Mouse (Mus musculus) layer of hippocampus, postnatal 36 days (tissue): Measurements from ENCODE around the gene Ap1s1. TPM values are rescaled to one million over a fixed set of nuclear protein-coding genes. Genes with fewer than 3 reads are reported as not detected.
A peak's percentile ranks its signal among the peaks of the same experiment; 100 is the strongest.

Experiments
- DNase-seq, 2 experiments: peaks; one replicate each; pipeline ENCODE4 v3.0.0; 2022
- microRNA-seq, 2 experiments: library from miRNA; unstranded; fragments of <30 nt; microRNA quantifications; one replicate each; pipeline ENCODE4 v1.2.0; 2021
- total RNA-seq, 2 experiments: library from RNA; stranded (reverse); gene quantifications; 2 replicates each; pipeline ENCODE4 v1.2.3; 2021

Gene Ap1s1
- total RNA-seq, 2 experiments from 2014 or later, result 286 to 323 TPM

- no peak for DNase-seq
These were observed 30.0 kb downstream of the Ap1s1 start for GRCm38 (mm10) chr5:137015913-137016312.

- no peak for DNase-seq
These were observed 33.5 kb downstream of the Ap1s1 start for GRCm38 (mm10) chr5:137012401-137012950.

DNA sequence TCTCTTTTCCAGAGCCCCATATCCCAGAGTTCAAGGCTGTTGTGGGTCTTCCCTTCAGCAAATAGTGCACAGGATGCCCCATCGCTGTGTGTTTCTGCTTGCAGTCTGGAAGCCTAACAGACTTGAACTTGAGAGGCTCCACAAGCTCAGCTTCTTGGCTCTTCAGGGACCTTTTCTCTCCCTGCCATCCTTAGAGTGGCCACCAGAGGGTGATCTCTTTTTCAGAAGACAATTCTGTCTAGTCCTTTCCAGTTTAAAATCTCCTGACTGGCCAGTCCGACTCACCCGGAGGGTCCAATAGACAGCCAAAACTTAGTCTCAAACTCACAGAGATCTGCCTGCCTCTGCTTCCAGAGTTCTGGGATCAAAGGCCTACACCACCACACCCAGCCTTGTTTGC is 35.9 kb downstream of the Ap1s1 start:
- DNase-seq, result no peak

GRCm38 (mm10) chr5:137007276-137007675 is 38.7 kb downstream of the Ap1s1 start:
- DNase-seq, result no peak

- no peak for DNase-seq
These were observed 45.3 kb downstream of the Ap1s1 start for GRCm38 (mm10) chr5:137000612-137001011.

GRCm38 (mm10) chr5:136999449-136999848 is 46.5 kb downstream of the Ap1s1 start:
- no peak for DNase-seq

DNA sequence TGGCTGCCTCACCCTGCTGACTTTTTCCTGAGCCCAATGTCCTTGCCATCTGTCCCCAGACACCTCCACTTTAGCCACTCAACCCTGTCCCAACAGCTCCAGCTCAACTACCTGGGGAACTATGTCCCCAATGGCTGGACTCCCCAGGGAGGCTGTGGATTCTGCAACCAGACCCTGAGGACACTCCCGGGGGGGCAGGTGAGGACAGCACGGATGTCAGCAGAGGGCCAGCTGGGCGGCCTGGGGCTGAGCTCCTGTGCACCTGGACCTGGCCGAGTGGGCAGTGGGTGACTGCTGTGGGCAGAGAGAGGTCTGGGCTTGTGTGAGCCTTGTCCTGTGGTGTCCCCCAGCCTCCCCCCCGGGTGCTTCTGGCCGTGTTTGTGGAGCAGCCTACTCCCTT is 56.1 kb downstream of the Ap1s1 start:
- DNase-seq, result no peak

DNA sequence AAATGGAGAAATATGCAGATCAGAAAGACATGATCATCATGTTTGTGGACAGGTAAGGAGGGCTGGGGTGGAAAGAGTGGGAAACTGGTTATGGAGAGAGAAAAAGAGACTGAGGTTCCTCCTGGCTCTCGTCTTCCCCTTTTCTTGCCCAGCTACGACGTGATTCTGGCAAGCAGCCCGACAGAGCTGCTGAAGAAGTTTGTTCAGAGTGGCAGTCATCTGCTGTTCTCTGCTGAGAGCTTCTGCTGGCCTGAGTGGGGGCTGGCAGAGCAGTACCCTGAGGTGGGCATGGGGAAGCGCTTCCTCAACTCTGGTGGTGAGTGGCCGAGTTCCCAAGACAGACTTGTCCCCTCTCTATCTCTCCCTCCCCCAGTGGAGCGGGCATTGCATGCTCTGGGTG is 57.5 kb downstream of the Ap1s1 start:
- DNase-seq, result peak; percentile 40 to 54

- DNase-seq, result no peak
These were observed 58.0 kb downstream of the Ap1s1 start, which contains the start of gene Znhit1 for GRCm38 (mm10) chr5:136987934-136988271. TSS of gene Znhit1 (minus strand) at chr5:136988021.

GRCm38 (mm10) chr5:136987138-136987933 is 58.6 kb downstream of the Ap1s1 start:
- peak; percentile 80 to 85 for DNase-seq

GRCm38 (mm10) chr5:136986695-136987137 is 59.2 kb downstream of the Ap1s1 start, which contains the start of gene Plod3:
TSS of gene Plod3 (plus strand) at chr5:136987019.
- DNase-seq, result peak; percentile 94

Small RNAs within 50 kb of the gene (microRNA-seq; reads per million reads assigned to microRNA genes)
- 214 to 307 reads per million in 2 experiments for gene Mir702

Other genes with a start within 250 kb of the Ap1s1 start
- 1 to 10 TPM; 3.7 to 3.9 TPM for gene Col26a1, start 162.9 kb downstream of the Ap1s1 start, total RNA-seq
- gene Ift22, start 138.0 kb downstream of the Ap1s1 start, total RNA-seq, result 10 to 100 TPM; 87.2 to 94.7 TPM
- 100 to 1,000 TPM; 222 to 225 TPM for gene Fis1, start 92.9 kb downstream of the Ap1s1 start, total RNA-seq
- under 1 TPM in 1 of 2 experiments, not detected in 1; 0.20 TPM for gene Cldn15, start 79.5 kb downstream of the Ap1s1 start, total RNA-seq
- gene Plod3, start 59.1 kb downstream of the Ap1s1 start, total RNA-seq, result 10 to 100 TPM; 39.2 to 41.0 TPM
- gene Znhit1, start 58.1 kb downstream of the Ap1s1 start, total RNA-seq, result 10 to 100 TPM; 82.4 to 85.2 TPM
- 100 to 1,000 TPM; 185 to 237 TPM for gene Vgf, start 19.7 kb downstream of the Ap1s1 start, total RNA-seq
- gene Serpine1, start 26.1 kb upstream of the Ap1s1 start, total RNA-seq, result under 1 TPM; 0.37 to 0.56 TPM
- 1 to 10 TPM; 4.6 to 6.5 TPM for gene Trim56, start 70.1 kb upstream of the Ap1s1 start, total RNA-seq
- not detected for gene Muc3, start 103.2 kb upstream of the Ap1s1 start, total RNA-seq
- 1 to 10 TPM; 3.5 to 4.9 TPM for gene Muc3a, start 166.3 kb upstream of the Ap1s1 start, total RNA-seq
- gene Ache, start 241.4 kb upstream of the Ap1s1 start, total RNA-seq, result 10 to 100 TPM; 57.1 to 62.7 TPM
- 10 to 100 TPM in 1 of 2 experiments, 1 to 10 TPM in 1; 8.6 to 12.2 TPM for gene Ufsp1, start 248.5 kb upstream of the Ap1s1 start, total RNA-seq